Mouse (Mus musculus) spleen, adult 2 months (tissue): Measurements from ENCODE around the gene Mtx3. TPM values are rescaled to one million over a fixed set of nuclear protein-coding genes. Genes with fewer than 3 reads are reported as not detected.
A peak's percentile ranks its signal among the peaks of the same experiment; 100 is the strongest.
"Not testable (repeated sequence)": the region's sequence is repeated elsewhere in the genome, so short reads cannot be mapped to it uniquely, and the experiment has no call there.

Source experiments
- DNase-seq, 2 experiments: peaks; one replicate each; pipeline versions ENCODE4 v3.0.0 to v3.0.0-alpha.2; 2012 to 2021; ENCODE audit warnings: low spot score in 2 of 2, low read depth in 1 of 2
- H3K27ac ChIP-seq: fragments of 200-500 bp; 2 replicates; pipeline ENCODE4 v1.5.1; 2012; ENCODE audit warnings: low read length, inconsistent platforms; ENCODE audit not compliant: insufficient read depth
- H3K27me3 ChIP-seq: fragments of 200-500 bp; 2 replicates; pipeline ENCODE4 v1.6.1; 2012; ENCODE audit warnings: mild to moderate bottlenecking, moderate library complexity, low read length, inconsistent platforms; ENCODE audit not compliant: control insufficient read depth, insufficient read depth
- H3K36me3 ChIP-seq: fragments of 200-500 bp; 2 replicates; pipeline ENCODE4 v1.6.1; 2012; ENCODE audit warnings: mild to moderate bottlenecking, low read length, inconsistent platforms; ENCODE audit not compliant: control insufficient read depth, insufficient read depth
- H3K4me1 ChIP-seq: fragments of 200-500 bp; 2 replicates; pipeline ENCODE4 v1.6.1; 2011; ENCODE audit warnings: inconsistent platforms; ENCODE audit not compliant: control insufficient read depth, insufficient read depth, insufficient read length
- H3K4me3 ChIP-seq: fragments of 200-500 bp; 2 replicates; pipeline ENCODE4 v1.5.1; 2011; ENCODE audit warnings: mild to moderate bottlenecking, inconsistent platforms; ENCODE audit not compliant: insufficient read depth, insufficient read length; ENCODE audit errors: extremely low read depth
- CTCF ChIP-seq: fragments of 200-500 bp; IDR thresholded peaks from 2 replicates; pipeline ENCODE4 v1.5.1; 2011; ENCODE audit warnings: mild to moderate bottlenecking, inconsistent platforms; ENCODE audit not compliant: insufficient read depth, insufficient read length, insufficient replicate concordance; ENCODE audit errors: extremely low read depth
- POLR2A ChIP-seq: fragments of 200-500 bp; IDR thresholded peaks from 2 replicates; pipeline ENCODE4 v1.6.1; 2011; ENCODE audit warnings: low read depth, low read length, inconsistent platforms
- WGBS: fragments of 180-500 bp; shearing (Covaris S2); methylation state at CpG from one replicate; pipeline ENCODE4 v1.1.7; 2018; 5-methylcytosine and 5-hydroxymethylcytosine counted together
- polyA plus RNA-seq: library from polyadenylated mRNA; depleted of rRNA; stranded (reverse); fragments of >200 nt; gene quantifications from 2 replicates; pipeline ENCODE4 v1.2.3, GENCODE M21; 2012; rRNA removed

The Mtx3 gene
- 2.9 and 3.5 TPM in 2 replicates for polyA plus RNA-seq

DNA sequence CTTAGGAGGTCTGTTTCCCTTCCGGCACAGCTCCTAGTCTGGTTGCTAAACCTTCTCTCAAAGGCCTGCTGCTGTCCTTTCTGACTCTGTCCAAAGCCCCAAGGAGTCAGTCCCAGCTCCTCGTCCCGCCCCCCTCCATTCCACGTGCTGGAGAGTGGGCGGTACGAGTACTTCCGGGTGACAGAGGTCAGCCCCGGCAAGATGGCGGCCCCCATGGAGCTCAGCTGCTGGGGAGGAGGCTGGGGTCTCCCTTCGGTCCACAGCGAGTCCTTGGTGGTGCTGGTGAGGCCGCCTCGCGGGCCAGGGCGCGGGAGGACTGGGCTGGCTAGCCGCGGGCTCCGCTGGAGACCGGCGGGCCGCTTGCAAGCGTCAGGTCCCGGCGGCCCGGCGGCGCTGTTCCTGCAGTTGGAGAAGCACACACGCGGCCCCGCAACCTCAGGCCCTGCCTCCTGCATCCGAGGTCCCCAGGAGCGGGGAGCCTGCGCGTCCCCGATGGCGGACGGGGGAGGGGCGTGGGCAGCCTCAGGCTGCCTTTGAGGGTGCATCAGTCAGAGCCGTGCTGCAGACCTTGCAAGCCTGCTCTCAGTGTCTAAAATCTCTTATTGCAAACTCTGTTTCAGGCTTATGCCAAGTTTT is at the start of gene Mtx3:
Mtx3 (plus strand) TSS at position 175 of the 636 bp plus-strand sequence.
- H3K4me1 ChIP-seq, result no peaks in the 10 kb centered on the region
- 4% methylated on average over 40 of the region's 40 CpGs for WGBS
- H3K27ac ChIP-seq, result no peak within 1 kb of the TSS
- peaks cover 7% of the 10 kb centered on the region; the same call in 1 of the 2 replicates for H3K36me3 ChIP-seq
- peak; percentile 53 to 75 for DNase-seq
- no peaks in the 10 kb centered on the region for H3K27me3 ChIP-seq
- no peak for TF ChIP-seq CTCF
- no peak for TF ChIP-seq POLR2A
- H3K4me3 ChIP-seq, result peak within 1 kb of the TSS; percentile 94

DNA sequence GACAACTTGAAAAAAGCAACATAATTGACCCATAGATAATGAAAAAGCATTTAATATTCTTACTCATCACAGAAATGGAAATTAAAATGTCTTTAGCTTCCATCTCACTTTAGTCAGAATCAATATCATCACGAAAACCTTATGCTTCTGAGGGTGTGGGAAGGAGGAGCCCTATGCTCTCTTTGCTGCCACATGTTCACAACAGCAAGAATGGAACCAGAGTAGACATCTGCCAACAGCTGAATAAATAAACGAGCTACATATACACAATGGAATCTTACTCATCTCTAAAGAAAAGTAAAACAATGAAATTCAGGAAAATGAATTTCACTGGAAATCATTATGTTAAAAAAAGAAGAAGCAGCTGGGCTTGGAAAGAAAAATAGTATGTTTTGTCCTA is 45.7 kb upstream of the Mtx3 start:
- no peak overlapping the region for H3K27ac ChIP-seq
- peaks cover 8% of the 10 kb centered on the region for H3K27me3 ChIP-seq
- 75% methylated on average over 2 of the region's 2 CpGs for WGBS
- H3K4me3 ChIP-seq, result no peak overlapping the region
- H3K4me1 ChIP-seq, result peaks cover 2% of the 10 kb centered on the region
- no peaks in the 10 kb centered on the region for H3K36me3 ChIP-seq
- no peak for TF ChIP-seq POLR2A
- no peak for TF ChIP-seq CTCF
- no peak for DNase-seq

DNA sequence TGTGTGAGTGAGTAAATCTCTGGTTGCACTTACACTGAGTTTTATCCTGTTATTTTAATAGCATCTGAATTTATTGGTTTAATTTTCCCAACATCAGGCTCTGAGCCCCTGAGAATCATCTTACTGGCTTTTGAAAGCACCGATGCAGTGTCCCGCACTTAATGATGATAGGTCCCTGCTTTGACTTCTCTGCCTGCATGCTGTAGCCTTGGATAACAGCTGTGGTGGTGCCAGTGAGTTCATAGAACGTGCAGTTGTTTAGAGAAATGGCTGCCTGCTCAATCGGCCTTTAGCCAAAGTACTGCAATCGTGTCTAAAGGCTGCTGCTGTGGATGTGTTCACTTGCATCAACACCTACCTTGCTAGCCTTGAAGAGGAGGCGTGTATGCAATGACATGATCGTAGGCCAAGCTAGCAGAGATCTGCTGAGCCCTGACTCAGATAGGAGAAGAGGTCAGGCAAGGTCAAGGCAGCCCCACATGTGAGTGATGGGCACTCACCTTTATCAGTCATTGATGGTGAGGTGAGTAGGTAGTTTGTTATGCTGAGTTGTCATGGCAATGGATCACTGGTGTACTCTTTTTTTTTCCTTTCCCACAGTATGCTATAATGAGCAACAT is 45.1 kb upstream of the Mtx3 start:
- H3K27me3 ChIP-seq, result peaks cover 7% of the 10 kb centered on the region
- no peak for TF ChIP-seq CTCF
- no peak for TF ChIP-seq POLR2A
- no peak overlapping the region for H3K4me3 ChIP-seq
- H3K36me3 ChIP-seq, result no peaks in the 10 kb centered on the region
- no peak overlapping the region for H3K27ac ChIP-seq
- DNase-seq, result no peak
- peaks cover 2% of the 10 kb centered on the region for H3K4me1 ChIP-seq
- 80% methylated on average over 7 of the region's 7 CpGs for WGBS

DNA sequence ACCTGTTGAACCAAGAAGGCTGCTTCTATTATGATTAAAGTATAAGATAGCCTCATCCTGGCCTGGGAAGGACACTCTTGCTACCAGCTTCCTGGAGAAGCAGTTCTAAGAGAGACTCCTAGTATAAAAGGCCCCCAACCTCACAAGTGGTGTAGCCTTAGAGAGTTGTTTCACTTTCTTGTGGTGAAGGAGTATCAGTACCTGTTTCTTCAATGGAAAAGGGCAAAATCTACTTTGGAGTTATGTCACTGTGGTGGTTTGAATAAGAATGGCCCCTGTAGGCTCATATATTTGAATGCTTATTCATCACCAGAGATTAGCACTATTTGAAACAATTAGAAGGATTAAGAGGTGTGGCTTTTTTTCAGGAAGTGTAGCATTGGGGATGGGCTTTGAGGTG is 37.8 kb upstream of the Mtx3 start:
- Histone ChIP-seq H3K4me1 (peaks cover 2% of the 10 kb centered on the region; the same call in 1 of the 2 replicates), H3K27me3 (no peaks in the 10 kb centered on the region), H3K36me3 (no peaks in the 10 kb centered on the region), H3K4me3 (no peak overlapping the region), H3K27ac (no peak overlapping the region)
- no peak for DNase-seq
- TF ChIP-seq POLR2A, result no peak
- TF ChIP-seq CTCF, result no peak

DNA sequence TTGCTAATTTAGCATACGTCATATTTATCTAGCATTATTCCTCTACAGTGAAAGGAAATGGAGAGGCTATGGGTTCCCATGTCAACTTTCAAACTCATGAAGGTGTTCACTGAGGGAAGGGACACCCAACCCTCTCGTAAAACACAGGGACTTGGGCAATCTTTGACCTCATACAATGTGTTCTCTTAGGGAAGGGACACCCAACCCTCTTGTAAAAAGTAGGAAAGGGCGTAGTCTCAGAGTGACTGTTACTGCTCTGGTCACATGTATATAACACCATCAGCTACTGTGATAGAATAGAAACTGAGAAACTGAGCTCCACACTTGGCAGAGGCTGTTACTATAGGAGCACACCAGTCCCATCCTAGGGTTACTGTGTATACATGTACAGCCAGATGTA is 36.7 kb upstream of the Mtx3 start:
- no peak overlapping the region for H3K27ac ChIP-seq
- no peaks in the 10 kb centered on the region for H3K36me3 ChIP-seq
- H3K27me3 ChIP-seq, result no peaks in the 10 kb centered on the region
- no peak for DNase-seq
- H3K4me1 ChIP-seq, result peaks cover 2% of the 10 kb centered on the region; the same call in 1 of the 2 replicates
- TF ChIP-seq CTCF (no peak), POLR2A (no peak)
- no peak overlapping the region for H3K4me3 ChIP-seq
- WGBS, result 91% methylated on average over 3 of the region's 3 CpGs

DNA sequence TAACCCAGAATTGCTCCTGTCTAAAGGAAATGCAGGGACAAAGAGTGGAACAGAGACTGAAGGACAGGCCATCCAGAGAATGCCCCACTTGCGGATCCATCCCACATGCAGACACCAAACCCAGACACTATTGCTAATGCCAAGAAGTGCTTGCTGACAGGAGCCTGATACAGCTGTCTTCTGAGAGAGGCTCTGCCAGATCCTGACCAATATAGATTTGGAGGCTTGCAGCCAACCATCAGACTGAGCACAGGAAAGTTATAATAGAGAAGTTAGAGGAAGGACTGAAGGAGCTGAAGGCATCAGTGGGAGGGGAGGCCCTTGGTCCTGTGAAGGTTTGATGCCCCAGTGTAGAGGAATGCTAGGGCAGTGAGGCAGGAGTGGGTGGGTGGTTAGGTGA is 34.0 kb upstream of the Mtx3 start:
- not testable (repeated sequence) for H3K4me3 ChIP-seq, DNase-seq, H3K27me3 ChIP-seq, H3K4me1 ChIP-seq, H3K36me3 ChIP-seq, H3K27ac ChIP-seq
- WGBS, result 95% methylated on average over 1 of the region's 1 CpGs

DNA sequence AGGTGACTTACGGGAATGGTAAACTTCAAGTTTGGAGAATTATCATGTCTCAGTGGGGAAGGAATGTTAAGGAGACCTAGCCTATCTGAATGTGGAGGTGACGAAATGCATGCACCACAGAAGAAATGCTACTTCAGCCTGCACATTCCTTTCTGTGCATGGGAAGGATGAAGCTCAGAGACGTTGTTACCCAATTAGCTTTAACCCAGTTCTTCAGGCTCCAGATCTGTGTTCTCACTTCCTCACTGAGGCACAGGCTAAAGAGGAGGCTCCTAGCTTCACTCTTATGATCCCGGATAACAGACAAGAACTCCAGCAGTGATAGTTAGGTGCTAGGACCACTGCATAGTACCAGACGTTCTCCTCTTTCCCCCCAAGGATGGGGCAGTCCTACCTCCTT is 28.2 kb upstream of the Mtx3 start:
- Histone ChIP-seq H3K36me3 (no peaks in the 10 kb centered on the region), H3K4me1 (no peaks in the 10 kb centered on the region), H3K4me3 (no peak overlapping the region), H3K27me3 (no peaks in the 10 kb centered on the region; the same call in 1 of the 2 replicates), H3K27ac (no peak overlapping the region)
- 76% methylated on average over 5 of the region's 5 CpGs for WGBS
- TF ChIP-seq POLR2A (no peak), CTCF (no peak)
- DNase-seq, result no peak
